Mouse (Mus musculus): ENCODE results near the gene P4hb. TPM values are rescaled to one million over a fixed set of nuclear protein-coding genes. Genes with fewer than 3 reads are reported as not detected.

Gene P4hb
- polyA plus RNA-seq, 1 experiment from 2014 or later = 252 TPM

- peaks cover 27% of the 10 kb centered on the region for H3K36me3 ChIP-seq (ENCODE audit: control insufficient read depth, insufficient read depth, low read length)
- ATAC-seq = no peak
- peaks cover 38% of the 10 kb centered on the region for H3K4me1 ChIP-seq (ENCODE audit: control insufficient read depth, insufficient read depth, low read depth, low read length)
- H3K4me2 ChIP-seq (ENCODE audit: low read length) = no peak overlapping the region
- no peaks in the 10 kb centered on the region for H3K27me3 ChIP-seq (replicated peaks; ENCODE audit: control insufficient read depth, insufficient read depth, low read length)
- H3K9me3 ChIP-seq (ENCODE audit: control insufficient read depth, low read length) = no peaks in the 10 kb centered on the region
- H3K27ac ChIP-seq (ENCODE audit: low read depth, low read length) = no peak overlapping the region
- H3K9ac ChIP-seq (ENCODE audit: low read depth, low read length) = no peak overlapping the region
- H3K4me3 ChIP-seq (ENCODE audit: low read length) = no peak overlapping the region
Observed at GRCm38 (mm10) chr11:120575940-120576339, 2.9 kb upstream of the P4hb start.

DNA sequence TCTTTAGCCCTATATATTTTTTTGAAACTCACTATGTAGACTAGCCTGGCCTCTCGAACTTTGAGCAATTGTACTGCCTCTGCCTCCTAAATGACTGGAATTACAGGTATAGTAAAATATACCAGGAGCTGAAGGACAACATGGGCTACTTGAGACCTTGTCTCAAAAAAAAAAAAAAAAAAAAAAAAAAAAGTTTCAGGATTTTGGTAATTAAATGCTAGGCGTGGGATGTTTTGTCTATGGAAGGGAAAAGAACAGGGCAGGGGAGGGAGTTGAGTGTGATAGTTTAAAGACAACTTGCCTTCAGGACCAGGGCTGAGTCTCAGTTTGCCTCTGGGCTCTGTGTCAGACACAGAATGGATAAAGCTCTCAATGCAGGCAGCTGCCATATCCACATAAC, 2.0 kb upstream of the P4hb start:
- peaks cover 34% of the 10 kb centered on the region for H3K36me3 ChIP-seq (ENCODE audit: control insufficient read depth, insufficient read depth, low read length)
- ATAC-seq = no peak
- no peaks in the 10 kb centered on the region for H3K9me3 ChIP-seq (ENCODE audit: control insufficient read depth, low read length)
- 88% methylated on average over 2 of the region's 2 CpGs for WGBS
- H3K4me3 ChIP-seq (ENCODE audit: low read length) = no peak overlapping the region
- H3K9ac ChIP-seq (ENCODE audit: low read depth, low read length) = no peak overlapping the region
- H3K27ac ChIP-seq (ENCODE audit: low read depth, low read length) = no peak overlapping the region
- H3K27me3 ChIP-seq (replicated peaks; ENCODE audit: control insufficient read depth, insufficient read depth, low read length) = no peaks in the 10 kb centered on the region
- H3K4me1 ChIP-seq (ENCODE audit: control insufficient read depth, insufficient read depth, low read depth, low read length) = peaks cover 32% of the 10 kb centered on the region
- H3K4me2 ChIP-seq (ENCODE audit: low read length) = no peak overlapping the region

GRCm38 (mm10) chr11:120574278-120574600, 1.2 kb upstream of the P4hb start:
- peak overlapping the region; percentile 37 for H3K9ac ChIP-seq (ENCODE audit: low read depth, low read length)

DNA sequence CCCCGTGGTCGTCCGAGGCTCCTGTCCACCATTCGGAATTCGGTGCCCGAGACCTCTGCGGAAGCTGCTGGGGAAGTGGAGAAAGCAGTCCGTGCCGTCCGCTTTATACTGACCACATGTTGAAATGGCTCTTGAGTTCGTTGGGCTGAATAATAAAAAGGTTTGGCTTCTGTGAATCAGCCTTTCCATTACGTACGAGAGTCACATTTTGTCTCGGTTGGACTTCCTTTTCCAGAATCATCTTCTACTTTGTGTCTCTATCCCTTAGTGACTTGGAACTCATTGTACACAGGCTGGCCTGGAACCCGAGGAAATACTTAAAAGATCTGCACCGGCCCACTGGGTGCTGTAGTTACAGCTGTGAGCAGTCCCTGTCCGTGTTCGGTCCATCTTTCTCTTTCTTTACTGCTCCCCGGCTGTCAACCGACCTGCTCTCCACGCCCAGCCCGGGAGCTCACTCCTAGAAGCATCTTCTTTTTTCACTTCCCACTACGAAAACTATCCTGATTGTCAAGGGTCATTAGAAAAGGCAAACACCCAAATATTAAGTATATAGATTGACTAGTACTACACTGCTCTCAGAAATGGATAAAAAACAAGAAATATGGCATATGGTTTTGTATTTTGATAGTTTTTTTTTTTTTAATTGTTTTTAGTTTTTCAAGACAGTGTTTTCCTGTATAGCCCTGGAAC, 678 bp upstream of the P4hb start:
- H3K9me3 ChIP-seq (ENCODE audit: control insufficient read depth, low read length) = no peaks in the 10 kb centered on the region
- H3K27me3 ChIP-seq (replicated peaks; ENCODE audit: control insufficient read depth, insufficient read depth, low read length) = no peaks in the 10 kb centered on the region
- H3K4me3 ChIP-seq (ENCODE audit: low read length) = peak overlapping the region; percentile 69
- peak overlapping the region; percentile 69 for H3K4me2 ChIP-seq (ENCODE audit: low read length)
- no peak; the same call in 1 of the 2 replicates for ATAC-seq
- under 1% methylated on average over 23 of the region's 23 CpGs for WGBS
- peak overlapping the region; percentile 80 for H3K9ac ChIP-seq (ENCODE audit: low read depth, low read length)
- peak overlapping the region; percentile 85 for H3K27ac ChIP-seq (ENCODE audit: low read depth, low read length)
- H3K36me3 ChIP-seq (ENCODE audit: control insufficient read depth, insufficient read depth, low read length) = peaks cover 25% of the 10 kb centered on the region
- H3K4me1 ChIP-seq (ENCODE audit: control insufficient read depth, insufficient read depth, low read depth, low read length) = peaks cover 21% of the 10 kb centered on the region

More at GRCm38 (mm10) chr11:120574278-120574600, 1.2 kb upstream of the P4hb start:
- peaks cover 24% of the 10 kb centered on the region for H3K4me1 ChIP-seq (ENCODE audit: control insufficient read depth, insufficient read depth, low read depth, low read length)
- no peaks in the 10 kb centered on the region for H3K27me3 ChIP-seq (replicated peaks; ENCODE audit: control insufficient read depth, insufficient read depth, low read length)
- peak overlapping the region; percentile 69 for H3K4me2 ChIP-seq (ENCODE audit: low read length)
- no peaks in the 10 kb centered on the region for H3K9me3 ChIP-seq (ENCODE audit: control insufficient read depth, low read length)
- no peak overlapping the region for H3K27ac ChIP-seq (ENCODE audit: low read depth, low read length)
- H3K36me3 ChIP-seq (ENCODE audit: control insufficient read depth, insufficient read depth, low read length) = peaks cover 29% of the 10 kb centered on the region
- 50% methylated on average over 5 of the region's 5 CpGs for WGBS
- peak overlapping the region; percentile 69 for H3K4me3 ChIP-seq (ENCODE audit: low read length)
- no peak for ATAC-seq

DNA sequence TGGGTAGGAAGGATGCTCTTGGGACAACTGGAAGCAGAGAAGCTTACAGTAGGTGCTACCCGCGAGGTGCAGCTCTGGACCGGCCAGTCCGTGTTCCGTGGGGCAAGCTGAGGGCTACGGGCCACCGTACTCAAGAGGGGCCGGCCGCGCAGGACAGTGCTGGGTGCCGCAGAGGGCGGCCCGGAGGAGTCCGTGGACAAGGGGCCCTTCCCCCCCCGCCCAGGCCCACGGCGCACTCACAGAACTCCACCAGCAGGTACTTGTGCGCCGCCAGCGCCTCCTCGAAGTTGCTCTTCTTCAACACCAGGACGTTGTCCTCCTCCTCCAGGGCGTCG, 669 bp downstream of the P4hb start:
- WGBS = 0% methylated on average over 15 of the region's 24 CpGs
- Histone ChIP-seq H3K4me2 (ENCODE audit: low read length) (peak overlapping the region; percentile 77), H3K36me3 (ENCODE audit: control insufficient read depth, insufficient read depth, low read length) (peaks cover 20% of the 10 kb centered on the region), H3K27me3 (replicated peaks; ENCODE audit: control insufficient read depth, insufficient read depth, low read length) (no peaks in the 10 kb centered on the region), H3K9me3 (ENCODE audit: control insufficient read depth, low read length) (no peaks in the 10 kb centered on the region), H3K4me3 (ENCODE audit: low read length) (peak overlapping the region; percentile 69), H3K27ac (ENCODE audit: low read depth, low read length) (peak overlapping the region; percentile 76), H3K9ac (ENCODE audit: low read depth, low read length) (peak overlapping the region; percentile 81), H3K4me1 (ENCODE audit: control insufficient read depth, insufficient read depth, low read depth, low read length) (peaks cover 20% of the 10 kb centered on the region)
- peak; percentile 19 for ATAC-seq

DNA sequence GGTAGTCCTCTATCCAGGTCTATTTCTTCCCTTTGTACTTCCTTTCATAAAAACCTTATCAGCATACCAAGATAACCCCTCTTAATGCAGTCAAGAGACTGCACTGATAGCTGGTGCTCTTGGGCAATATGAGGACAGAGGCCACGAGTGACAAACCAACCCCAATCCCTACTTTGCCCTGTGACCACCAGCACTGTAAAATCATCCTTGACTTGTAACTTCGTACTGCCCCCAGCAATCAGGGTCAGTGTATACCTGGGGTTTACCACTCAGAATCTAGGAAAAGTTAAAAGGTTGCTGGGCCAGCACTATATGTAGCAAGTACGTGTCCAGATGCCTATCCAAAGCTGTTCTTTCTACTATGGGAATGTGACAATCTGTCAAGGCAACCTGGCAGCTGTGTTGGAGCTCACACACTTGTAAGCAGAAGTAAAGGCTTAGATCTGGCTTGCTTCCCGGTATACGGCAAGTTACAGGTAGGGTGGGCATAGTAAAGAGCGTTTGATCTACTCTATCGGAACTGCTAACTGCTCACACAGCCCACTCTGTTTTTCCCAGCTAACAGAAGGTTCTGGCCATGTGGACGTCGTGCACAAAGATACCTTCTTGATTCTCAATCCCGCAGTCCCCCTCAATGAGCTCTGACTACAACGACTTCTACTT, 1.2 kb downstream of the P4hb start:
- Histone ChIP-seq H3K4me2 (ENCODE audit: low read length) (peak overlapping the region; percentile 77), H3K27ac (ENCODE audit: low read depth, low read length) (peak overlapping the region; percentile 76; the same call in 1 of the 2 replicates), H3K36me3 (ENCODE audit: control insufficient read depth, insufficient read depth, low read length) (peaks cover 22% of the 10 kb centered on the region), H3K27me3 (replicated peaks; ENCODE audit: control insufficient read depth, insufficient read depth, low read length) (no peaks in the 10 kb centered on the region), H3K9me3 (ENCODE audit: control insufficient read depth, low read length) (no peaks in the 10 kb centered on the region), H3K4me3 (ENCODE audit: low read length) (peak overlapping the region; percentile 69), H3K4me1 (ENCODE audit: control insufficient read depth, insufficient read depth, low read depth, low read length) (peaks cover 20% of the 10 kb centered on the region), H3K9ac (ENCODE audit: low read depth, low read length) (peak overlapping the region; percentile 81)
- 13% methylated on average over 11 of the region's 11 CpGs for WGBS
- ATAC-seq = no peak

- Histone ChIP-seq H3K4me3 (ENCODE audit: low read length) (no peak overlapping the region), H3K9ac (ENCODE audit: low read depth, low read length) (no peak overlapping the region), H3K36me3 (ENCODE audit: control insufficient read depth, insufficient read depth, low read length) (peaks cover 25% of the 10 kb centered on the region)
Observed at GRCm38 (mm10) chr11:120571122-120571521, 1.9 kb downstream of the P4hb start.

GRCm38 (mm10) chr11:120568324-120568723, 4.7 kb downstream of the P4hb start:
- no peak overlapping the region for H3K27ac ChIP-seq (ENCODE audit: low read depth, low read length)
- 96% methylated on average over 6 of the region's 6 CpGs for WGBS
- no peaks in the 10 kb centered on the region for H3K27me3 ChIP-seq (replicated peaks; ENCODE audit: control insufficient read depth, insufficient read depth, low read length)
- H3K4me2 ChIP-seq (ENCODE audit: low read length) = no peak overlapping the region
- H3K9me3 ChIP-seq (ENCODE audit: control insufficient read depth, low read length) = no peaks in the 10 kb centered on the region
- no peak for ATAC-seq
- peaks cover 12% of the 10 kb centered on the region for H3K4me1 ChIP-seq (ENCODE audit: control insufficient read depth, insufficient read depth, low read depth, low read length)
- H3K9ac ChIP-seq (ENCODE audit: low read depth, low read length) = no peak overlapping the region
- H3K4me3 ChIP-seq (ENCODE audit: low read length) = no peak overlapping the region
- peaks cover 43% of the 10 kb centered on the region for H3K36me3 ChIP-seq (ENCODE audit: control insufficient read depth, insufficient read depth, low read length)

More at GRCm38 (mm10) chr11:120571122-120571521, 1.9 kb downstream of the P4hb start:
- Histone ChIP-seq H3K9me3 (ENCODE audit: control insufficient read depth, low read length) (no peaks in the 10 kb centered on the region), H3K4me2 (ENCODE audit: low read length) (peak overlapping the region; percentile 77; the same call in 1 of the 2 replicates), H3K27me3 (replicated peaks; ENCODE audit: control insufficient read depth, insufficient read depth, low read length) (no peaks in the 10 kb centered on the region), H3K4me1 (ENCODE audit: control insufficient read depth, insufficient read depth, low read depth, low read length) (peaks cover 20% of the 10 kb centered on the region), H3K27ac (ENCODE audit: low read depth, low read length) (no peak overlapping the region)
- WGBS = 86% methylated on average over 3 of the region's 3 CpGs
- no peak for ATAC-seq

- peaks cover 67% of the 10 kb centered on the region for H3K36me3 ChIP-seq (ENCODE audit: control insufficient read depth, insufficient read depth, low read length)
- no peaks in the 10 kb centered on the region for H3K9me3 ChIP-seq (ENCODE audit: control insufficient read depth, low read length)
- 90% methylated on average over 9 of the region's 9 CpGs for WGBS
- no peak overlapping the region for H3K27ac ChIP-seq (ENCODE audit: low read depth, low read length)
- no peaks in the 10 kb centered on the region for H3K4me1 ChIP-seq (ENCODE audit: control insufficient read depth, insufficient read depth, low read depth, low read length)
- H3K9ac ChIP-seq (ENCODE audit: low read depth, low read length) = no peak overlapping the region
- H3K27me3 ChIP-seq (replicated peaks; ENCODE audit: control insufficient read depth, insufficient read depth, low read length) = no peaks in the 10 kb centered on the region
- H3K4me2 ChIP-seq (ENCODE audit: low read length) = no peak overlapping the region
- ATAC-seq = no peak
- no peak overlapping the region for H3K4me3 ChIP-seq (ENCODE audit: low read length)
Observed at GRCm38 (mm10) chr11:120565114-120565513, 7.9 kb downstream of the P4hb start.
